Mouse (Mus musculus) forebrain, embryonic 10.5 days (tissue): ENCODE results near the gene Sez6l. TPM values are rescaled to one million over a fixed set of nuclear protein-coding genes. Genes with fewer than 3 reads are reported as not detected.

Experiments used
- DNase-seq: peaks from one replicate; pipeline ENCODE4 v3.0.0-alpha.2; 2017; ENCODE audit warnings: low spot score; ENCODE audit errors: extremely low spot score
- H3K27ac ChIP-seq: fragments of 300-500 bp; sonication (generic); 2 replicates; pipeline ENCODE4 v1.5.1; 2016; ENCODE audit warnings: mild to moderate bottlenecking
- H3K27me3 ChIP-seq: fragments of 300-500 bp; sonication (generic); 2 replicates; pipeline ENCODE4 v1.6.1; 2016; ENCODE audit warnings: mild to moderate bottlenecking; ENCODE audit not compliant: poor library complexity, severe bottlenecking
- H3K36me3 ChIP-seq: fragments of 300-500 bp; sonication (generic); replicated peaks from 2 replicates; pipeline ENCODE4 v1.6.1; 2016; ENCODE audit warnings: mild to moderate bottlenecking, moderate library complexity
- H3K4me1 ChIP-seq: fragments of 300-500 bp; sonication (generic); 2 replicates; pipeline ENCODE4 v1.6.1; 2016
- H3K4me3 ChIP-seq: fragments of 300-500 bp; sonication (generic); 2 replicates; pipeline ENCODE4 v1.5.1; 2016; ENCODE audit warnings: mild to moderate bottlenecking, moderate library complexity
- H3K9me3 ChIP-seq: fragments of 300-500 bp; sonication (generic); 2 replicates; pipeline ENCODE4 v1.6.1; 2016; ENCODE audit warnings: mild to moderate bottlenecking, moderate library complexity
- WGBS: fragments of 180-500 bp; shearing (Covaris S2); methylation state at CpG from one replicate; pipeline ENCODE4 v1.1.7; 2016; 5-methylcytosine and 5-hydroxymethylcytosine counted together
- polyA plus RNA-seq: library from polyadenylated mRNA; unstranded; fragments of >200 nt; fragmentation: Nextera tagmentation; extraction: Ambion mirVana; gene quantifications from 2 replicates; pipeline ENCODE4 v1.2.1, GENCODE M21; 2016

The Sez6l gene
- polyA plus RNA-seq, 1 experiment from 2014 or later = 1.4 TPM

- Histone ChIP-seq H3K27me3 (no peaks in the 10 kb centered on the region), H3K27ac (no peak overlapping the region), H3K4me3 (no peak overlapping the region), H3K9me3 (no peaks in the 10 kb centered on the region), H3K36me3 (no peaks in the 10 kb centered on the region), H3K4me1 (peaks cover 55% of the 10 kb centered on the region)
- no peak for DNase-seq
- WGBS = 83% methylated on average over 12 of the region's 12 CpGs
Measured at GRCm38 (mm10) chr5:112548846-112549620, 28.0 kb downstream of the Sez6l start.

- Histone ChIP-seq H3K27ac (peak overlapping the region; percentile 37; the same call in 1 of the 2 replicates), H3K4me3 (no peak overlapping the region), H3K9me3 (no peaks in the 10 kb centered on the region), H3K27me3 (peaks cover 12% of the 10 kb centered on the region; the same call in 1 of the 2 replicates), H3K4me1 (peaks cover 53% of the 10 kb centered on the region), H3K36me3 (no peaks in the 10 kb centered on the region)
- WGBS = 77% methylated on average over 6 of the region's 6 CpGs
- DNase-seq = no peak
Measured at GRCm38 (mm10) chr5:112546771-112547170, 30.2 kb downstream of the Sez6l start.

- 83% methylated on average over 3 of the region's 3 CpGs for WGBS
- Histone ChIP-seq H3K4me1 (peaks cover 30% of the 10 kb centered on the region), H3K4me3 (no peak overlapping the region), H3K36me3 (no peaks in the 10 kb centered on the region), H3K27me3 (peaks cover 48% of the 10 kb centered on the region), H3K27ac (no peak overlapping the region), H3K9me3 (no peaks in the 10 kb centered on the region)
- no peak for DNase-seq
Measured at GRCm38 (mm10) chr5:112538295-112538694, 38.7 kb downstream of the Sez6l start.

GRCm38 (mm10) chr5:112535868-112536267, 41.1 kb downstream of the Sez6l start:
- Histone ChIP-seq H3K4me3 (no peak overlapping the region), H3K27me3 (peaks cover 55% of the 10 kb centered on the region), H3K36me3 (0 out of 2 replicates have a peak, but pooled peaks cover 4% of the 10 kb centered on the region), H3K27ac (no peak overlapping the region), H3K9me3 (peaks cover 8% of the 10 kb centered on the region), H3K4me1 (peaks cover 33% of the 10 kb centered on the region)
- no peak for DNase-seq
- 89% methylated on average over 12 of the region's 12 CpGs for WGBS

- Histone ChIP-seq H3K27ac (no peak overlapping the region), H3K27me3 (peaks cover 69% of the 10 kb centered on the region), H3K4me3 (no peak overlapping the region), H3K9me3 (peaks cover 8% of the 10 kb centered on the region), H3K4me1 (peaks cover 37% of the 10 kb centered on the region), H3K36me3 (0 out of 2 replicates have a peak, but pooled peaks cover 4% of the 10 kb centered on the region)
- WGBS = 45% methylated on average over 11 of the region's 11 CpGs
- no peak for DNase-seq
Measured at GRCm38 (mm10) chr5:112534146-112534545, 42.8 kb downstream of the Sez6l start.

- H3K27me3 ChIP-seq = peaks cover 69% of the 10 kb centered on the region
- 48% methylated on average over 16 of the region's 16 CpGs for WGBS
Measured at GRCm38 (mm10) chr5:112533312-112534075, 43.5 kb downstream of the Sez6l start.

GRCm38 (mm10) chr5:112532894-112533293, 44.1 kb downstream of the Sez6l start:
- no peak overlapping the region for H3K4me3 ChIP-seq
- peaks cover 48% of the 10 kb centered on the region for H3K4me1 ChIP-seq
- no peak for DNase-seq
- H3K36me3 ChIP-seq = 0 out of 2 replicates have a peak, but pooled peaks cover 4% of the 10 kb centered on the region
- H3K9me3 ChIP-seq = peaks cover 8% of the 10 kb centered on the region
- H3K27me3 ChIP-seq = peaks cover 74% of the 10 kb centered on the region
- H3K27ac ChIP-seq = no peak overlapping the region
- WGBS = 87% methylated on average over 5 of the region's 5 CpGs

More at GRCm38 (mm10) chr5:112533312-112534075, 43.5 kb downstream of the Sez6l start:
- no peak for DNase-seq
- H3K4me3 ChIP-seq = no peak overlapping the region
- peaks cover 8% of the 10 kb centered on the region for H3K9me3 ChIP-seq
- no peak overlapping the region for H3K27ac ChIP-seq
- H3K36me3 ChIP-seq = 0 out of 2 replicates have a peak, but pooled peaks cover 4% of the 10 kb centered on the region
- peaks cover 43% of the 10 kb centered on the region for H3K4me1 ChIP-seq

- Histone ChIP-seq H3K4me1 (peaks cover 48% of the 10 kb centered on the region), H3K27ac (no peak overlapping the region), H3K4me3 (no peak overlapping the region), H3K27me3 (peaks cover 79% of the 10 kb centered on the region), H3K9me3 (peaks cover 8% of the 10 kb centered on the region), H3K36me3 (0 out of 2 replicates have a peak, but pooled peaks cover 4% of the 10 kb centered on the region)
- DNase-seq = no peak
- 68% methylated on average over 8 of the region's 8 CpGs for WGBS
Measured at GRCm38 (mm10) chr5:112532210-112532609, 44.8 kb downstream of the Sez6l start.

GRCm38 (mm10) chr5:112531111-112531510, 45.9 kb downstream of the Sez6l start:
- H3K36me3 ChIP-seq = 0 out of 2 replicates have a peak, but pooled peaks cover 4% of the 10 kb centered on the region
- H3K27me3 ChIP-seq = peaks cover 80% of the 10 kb centered on the region
- H3K27ac ChIP-seq = peak overlapping the region; percentile 16; the same call in 1 of the 2 replicates
- no peak overlapping the region for H3K4me3 ChIP-seq
- DNase-seq = no peak
- peaks cover 53% of the 10 kb centered on the region for H3K4me1 ChIP-seq
- WGBS = 51% methylated on average over 8 of the region's 8 CpGs
- H3K9me3 ChIP-seq = peaks cover 8% of the 10 kb centered on the region

GRCm38 (mm10) chr5:112526936-112527335, 50.0 kb downstream of the Sez6l start:
- DNase-seq = no peak
- H3K4me1 ChIP-seq = peaks cover 61% of the 10 kb centered on the region
- H3K9me3 ChIP-seq = no peaks in the 10 kb centered on the region
- WGBS = 88% methylated on average over 19 of the region's 19 CpGs
- H3K36me3 ChIP-seq = no peaks in the 10 kb centered on the region
- peaks cover 77% of the 10 kb centered on the region for H3K27me3 ChIP-seq
- H3K27ac ChIP-seq = no peak overlapping the region
- no peak overlapping the region for H3K4me3 ChIP-seq

- WGBS = 89% methylated on average over 7 of the region's 7 CpGs
- DNase-seq = no peak
- H3K4me3 ChIP-seq = no peak overlapping the region
- H3K9me3 ChIP-seq = no peaks in the 10 kb centered on the region
- H3K4me1 ChIP-seq = peaks cover 62% of the 10 kb centered on the region
- H3K36me3 ChIP-seq = no peaks in the 10 kb centered on the region
- H3K27ac ChIP-seq = peak overlapping the region; percentile 44; the same call in 1 of the 2 replicates
- peaks cover 74% of the 10 kb centered on the region for H3K27me3 ChIP-seq
Measured at GRCm38 (mm10) chr5:112526435-112526834, 50.5 kb downstream of the Sez6l start.

- 83% methylated on average over 3 of the region's 3 CpGs for WGBS
- no peaks in the 10 kb centered on the region for H3K36me3 ChIP-seq
- peak overlapping the region; percentile 44; the same call in 1 of the 2 replicates for H3K27ac ChIP-seq
- peaks cover 70% of the 10 kb centered on the region for H3K27me3 ChIP-seq
- no peak overlapping the region for H3K4me3 ChIP-seq
- peaks cover 62% of the 10 kb centered on the region for H3K4me1 ChIP-seq
- no peaks in the 10 kb centered on the region for H3K9me3 ChIP-seq
- no peak for DNase-seq
Measured at GRCm38 (mm10) chr5:112525980-112526379, 51.0 kb downstream of the Sez6l start.
